Mouse (Mus musculus) cerebellum, adult 2 months (tissue): ENCODE data around the gene Tnc. TPM values are rescaled to one million over a fixed set of nuclear protein-coding genes. Genes with fewer than 3 reads are reported as not detected.
A peak's percentile ranks its signal among the peaks of the same experiment; 100 is the strongest.

ENCODE experiments used
- DNase-seq, 2 experiments: peaks; one replicate each; pipeline ENCODE4 v3.0.0; 2021
- H3K27ac ChIP-seq: fragments of 200-500 bp; 2 replicates; pipeline ENCODE4 v1.5.1; 2012; ENCODE audit warnings: low read length, control low read depth, inconsistent platforms; ENCODE audit not compliant: insufficient read depth
- H3K27me3 ChIP-seq: fragments of 200-500 bp; 2 replicates; pipeline ENCODE4 v1.6.1; 2012; ENCODE audit warnings: inconsistent platforms, mild to moderate bottlenecking, low read length, moderate library complexity; ENCODE audit not compliant: control insufficient read depth, insufficient read depth
- H3K4me1 ChIP-seq: fragments of 200-500 bp; 2 replicates; pipeline ENCODE4 v1.6.1; 2011; ENCODE audit warnings: low read length; ENCODE audit not compliant: control insufficient read depth, insufficient read depth
- H3K4me3 ChIP-seq: fragments of 200-500 bp; replicated peaks from 2 replicates; pipeline ENCODE3; 2011; ENCODE audit warnings: mild to moderate bottlenecking, low read depth, low read length, control low read depth; ENCODE audit not compliant: insufficient read depth
- CTCF ChIP-seq: fragments of 200-500 bp; IDR thresholded peaks from 2 replicates; pipeline ENCODE4 v1.5.1; 2011; ENCODE audit warnings: low read depth, mild to moderate bottlenecking, control low read depth, low read length, moderate library complexity, borderline replicate concordance; ENCODE audit not compliant: insufficient read depth
- POLR2A ChIP-seq: fragments of 200-500 bp; IDR thresholded peaks from 2 replicates; pipeline ENCODE4 v1.6.1; 2011; ENCODE audit warnings: low read length, control low read depth, borderline replicate concordance; ENCODE audit not compliant: insufficient read depth
- WGBS: fragments of 180-500 bp; shearing (Covaris S2); methylation state at CpG from one replicate; pipeline ENCODE4 v1.1.7; 2018; 5-methylcytosine and 5-hydroxymethylcytosine counted together
- polyA plus RNA-seq: library from polyadenylated mRNA; depleted of rRNA; stranded (reverse); fragments of >200 nt; gene quantifications from 2 replicates; pipeline ENCODE4 v1.2.3, GENCODE M21; 2012; rRNA removed

The Tnc gene
- 7.9 and 8.0 TPM in 2 replicates for polyA plus RNA-seq

DNA sequence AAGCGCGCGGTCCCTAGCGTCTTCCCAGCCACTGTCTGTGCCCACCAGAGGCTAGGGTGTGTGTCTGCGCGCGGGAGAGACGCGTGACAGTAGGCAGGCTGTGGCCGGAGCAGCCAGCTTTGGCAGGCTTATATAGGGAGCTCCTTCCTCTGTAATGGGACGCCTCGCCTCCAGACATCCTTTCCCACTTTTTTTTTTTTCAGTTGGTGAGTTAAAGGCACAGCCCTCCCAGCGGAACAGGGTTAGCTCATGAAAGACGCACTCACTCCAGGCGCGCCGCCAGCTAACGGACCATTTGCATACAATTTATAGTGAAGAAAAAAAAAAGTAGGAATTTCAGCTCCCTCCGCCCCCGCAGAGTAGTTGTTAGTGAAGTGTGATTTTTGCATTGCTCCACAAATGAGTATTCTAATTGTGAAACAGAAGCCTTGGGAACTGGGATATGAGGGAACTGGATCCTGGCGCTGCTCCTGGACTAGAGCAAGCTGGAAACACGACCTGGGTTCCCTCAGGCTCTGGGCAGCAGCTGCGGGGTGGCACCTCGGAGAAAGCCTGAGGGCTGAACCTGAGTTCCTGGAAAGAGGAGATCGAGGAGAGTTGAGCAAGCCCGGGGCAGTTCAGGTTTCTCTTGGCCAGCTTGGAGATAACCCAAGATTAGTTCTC lies at the start of gene Tnc:
TSS of gene Tnc (minus strand) at position 185 of the 663 bp plus-strand sequence.
- DNase-seq = peak; percentile 5 to 17
- peaks cover 2% of the 10 kb centered on the region; the same call in 1 of the 2 replicates for H3K27me3 ChIP-seq
- H3K4me1 ChIP-seq = no peaks in the 10 kb centered on the region
- WGBS = under 1% methylated on average over 26 of the region's 26 CpGs
- peak within 1 kb of the TSS; percentile 12 for H3K4me3 ChIP-seq
- TF ChIP-seq CTCF = no peak
- no peak for TF ChIP-seq POLR2A
- H3K27ac ChIP-seq = no peak within 1 kb of the TSS

DNA sequence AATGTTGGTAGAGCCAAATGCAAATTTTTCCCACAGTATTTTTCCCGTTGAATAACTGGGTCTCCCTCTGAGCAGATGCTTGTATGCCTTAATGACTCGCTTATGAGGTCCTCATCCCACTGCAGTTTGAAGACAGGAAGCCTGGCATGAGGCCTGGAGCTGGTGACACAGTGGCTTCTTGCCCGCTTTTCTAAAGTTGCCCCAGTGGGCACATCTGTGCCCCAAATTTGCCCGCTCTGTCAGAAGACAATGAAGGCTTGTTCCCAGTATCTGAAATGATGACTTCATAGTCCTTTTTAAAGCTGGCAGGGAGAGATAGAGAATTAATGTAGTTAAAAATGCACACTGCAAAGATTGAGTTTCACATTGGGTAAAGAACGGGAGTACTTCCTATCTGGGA lies 47.4 kb upstream of the Tnc start:
- no peak overlapping the region for H3K4me3 ChIP-seq
- DNase-seq = peak; percentile 4 to 16
- no peak overlapping the region for H3K27ac ChIP-seq
- H3K27me3 ChIP-seq = no peaks in the 10 kb centered on the region
- no peaks in the 10 kb centered on the region for H3K4me1 ChIP-seq
- WGBS = 34% methylated on average over 5 of the region's 5 CpGs
- no peak for TF ChIP-seq POLR2A
- no peak for TF ChIP-seq CTCF

DNA sequence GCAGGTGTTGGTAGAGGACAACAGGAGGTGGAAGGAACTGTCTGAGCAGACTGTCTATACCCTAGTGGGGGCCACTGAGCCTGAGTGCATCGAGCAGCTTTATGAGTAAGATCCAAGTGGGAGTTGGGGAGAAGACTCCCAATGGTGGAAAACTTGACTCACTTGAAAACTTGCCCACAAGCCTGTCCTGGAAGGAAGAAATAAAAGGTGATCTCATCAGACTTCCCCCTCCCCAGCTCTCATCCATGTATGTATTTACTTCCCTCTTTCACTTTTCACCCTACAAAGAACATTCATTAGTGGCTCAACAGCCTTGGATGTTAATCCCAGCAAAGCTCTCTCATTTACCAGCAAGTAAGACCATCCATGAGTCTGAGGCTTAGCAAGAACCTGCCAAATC lies 46.0 kb upstream of the Tnc start:
- 68% methylated on average over 1 of the region's 1 CpGs for WGBS

DNA sequence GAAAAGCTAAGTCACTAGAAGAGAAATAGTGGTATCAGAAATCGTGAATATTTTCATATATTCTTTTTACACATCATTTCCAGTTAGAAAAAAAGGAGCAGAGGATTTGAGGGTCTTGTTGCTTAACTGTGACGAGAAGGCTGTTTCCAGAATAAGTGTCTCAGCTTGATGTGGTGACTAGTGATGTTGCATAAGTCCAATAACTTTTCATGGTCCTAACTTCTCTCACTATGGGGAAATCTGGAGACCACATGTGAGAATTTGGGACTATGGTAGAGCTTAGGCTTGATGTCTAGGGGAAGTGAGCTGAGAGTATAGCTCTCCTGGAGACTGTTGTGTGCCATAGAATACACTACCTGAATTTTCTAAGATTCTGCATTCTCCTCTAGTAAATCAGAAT lies 42.6 kb upstream of the Tnc start:
- no peak overlapping the region for H3K27ac ChIP-seq
- H3K4me3 ChIP-seq = no peak overlapping the region
- TF ChIP-seq POLR2A (no peak), CTCF (no peak)
- 77% methylated on average over 2 of the region's 2 CpGs for WGBS
- H3K27me3 ChIP-seq = no peaks in the 10 kb centered on the region
- DNase-seq = no peak
- H3K4me1 ChIP-seq = no peaks in the 10 kb centered on the region

More for the DNA sequence above, 46.0 kb upstream of the Tnc start:
- Histone ChIP-seq H3K4me1 (no peaks in the 10 kb centered on the region), H3K27ac (no peak overlapping the region), H3K4me3 (no peak overlapping the region), H3K27me3 (no peaks in the 10 kb centered on the region)
- no peak for TF ChIP-seq CTCF
- TF ChIP-seq POLR2A = no peak
- DNase-seq = no peak

DNA sequence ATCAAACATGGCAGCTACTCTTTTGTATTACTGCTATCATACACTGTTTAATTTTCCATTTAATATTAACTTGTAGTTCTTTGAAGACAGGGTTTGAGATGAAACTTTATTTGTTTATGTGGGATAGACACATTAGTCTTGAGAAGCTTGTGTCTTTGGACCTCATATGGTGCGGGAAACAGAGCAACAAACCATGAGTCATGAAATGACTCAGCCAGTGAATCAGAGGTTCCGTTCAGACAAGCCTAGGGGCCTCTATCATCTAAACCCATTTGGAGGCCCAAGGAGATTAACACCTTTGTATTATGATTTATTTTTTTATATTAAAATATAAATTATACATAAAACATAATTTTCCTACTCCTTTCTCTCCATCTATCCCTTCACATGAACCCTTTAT lies 40.9 kb upstream of the Tnc start:
- TF ChIP-seq CTCF = no peak
- no peak for TF ChIP-seq POLR2A
- WGBS = 86% methylated on average over 2 of the region's 2 CpGs
- Histone ChIP-seq H3K27me3 (no peaks in the 10 kb centered on the region), H3K4me3 (no peak overlapping the region), H3K27ac (no peak overlapping the region), H3K4me1 (no peaks in the 10 kb centered on the region)
- no peak for DNase-seq

DNA sequence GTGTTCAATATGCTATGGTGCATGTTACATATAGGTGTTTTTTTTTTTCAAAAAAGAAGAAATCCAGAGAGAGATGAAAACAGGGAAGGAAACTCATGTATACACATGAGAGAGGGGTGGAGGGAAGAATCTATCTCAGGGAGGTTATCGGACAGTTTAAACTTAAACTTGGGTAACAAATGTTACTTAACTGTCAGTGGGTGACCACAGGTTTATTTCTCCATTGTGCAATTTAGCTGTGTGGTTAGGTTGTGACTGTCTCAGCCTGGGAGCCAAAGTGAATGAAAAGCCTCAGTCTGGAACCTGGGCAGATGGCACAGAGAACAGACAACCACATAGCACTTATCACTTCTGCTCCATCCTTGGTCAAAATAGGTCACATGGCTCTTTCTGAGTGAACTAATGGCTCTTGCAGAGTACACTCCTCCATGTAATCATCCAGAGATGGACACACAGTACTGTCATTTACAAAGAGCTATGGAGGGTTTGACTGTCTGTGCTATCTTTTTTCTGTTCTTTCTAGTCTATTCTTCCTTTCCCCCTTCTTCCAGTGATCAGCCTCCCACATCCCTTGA lies 39.3 kb upstream of the Tnc start:
- Histone ChIP-seq H3K27ac (no peak overlapping the region), H3K4me3 (no peak overlapping the region), H3K4me1 (no peaks in the 10 kb centered on the region), H3K27me3 (no peaks in the 10 kb centered on the region)
- DNase-seq = no peak
- WGBS = 96% methylated on average over 1 of the region's 1 CpGs
- TF ChIP-seq POLR2A = no peak
- no peak for TF ChIP-seq CTCF

DNA sequence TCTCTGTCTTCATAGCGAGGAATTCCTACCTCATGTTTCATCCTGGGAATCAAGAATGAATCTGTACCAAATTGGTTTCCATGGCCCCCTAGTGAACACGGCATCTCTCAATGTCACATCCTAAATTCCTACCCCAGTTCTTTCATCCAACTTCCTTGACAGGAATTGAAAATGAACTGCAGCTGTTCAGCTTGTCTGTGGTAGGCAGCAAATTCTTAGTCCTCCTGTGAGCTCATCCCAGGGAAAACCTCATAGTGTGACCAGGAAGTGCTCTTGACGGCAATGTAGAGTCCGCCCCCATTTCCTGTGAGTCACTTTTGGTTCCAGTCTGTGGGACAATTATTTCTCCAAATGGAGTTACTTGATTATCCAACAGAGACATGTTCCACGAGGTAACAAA lies 37.0 kb upstream of the Tnc start:
- TF ChIP-seq CTCF = no peak
- TF ChIP-seq POLR2A = no peak
- Histone ChIP-seq H3K27ac (no peak overlapping the region), H3K4me1 (no peaks in the 10 kb centered on the region), H3K27me3 (no peaks in the 10 kb centered on the region), H3K4me3 (no peak overlapping the region)
- 75% methylated on average over 5 of the region's 5 CpGs for WGBS
- no peak for DNase-seq

DNA sequence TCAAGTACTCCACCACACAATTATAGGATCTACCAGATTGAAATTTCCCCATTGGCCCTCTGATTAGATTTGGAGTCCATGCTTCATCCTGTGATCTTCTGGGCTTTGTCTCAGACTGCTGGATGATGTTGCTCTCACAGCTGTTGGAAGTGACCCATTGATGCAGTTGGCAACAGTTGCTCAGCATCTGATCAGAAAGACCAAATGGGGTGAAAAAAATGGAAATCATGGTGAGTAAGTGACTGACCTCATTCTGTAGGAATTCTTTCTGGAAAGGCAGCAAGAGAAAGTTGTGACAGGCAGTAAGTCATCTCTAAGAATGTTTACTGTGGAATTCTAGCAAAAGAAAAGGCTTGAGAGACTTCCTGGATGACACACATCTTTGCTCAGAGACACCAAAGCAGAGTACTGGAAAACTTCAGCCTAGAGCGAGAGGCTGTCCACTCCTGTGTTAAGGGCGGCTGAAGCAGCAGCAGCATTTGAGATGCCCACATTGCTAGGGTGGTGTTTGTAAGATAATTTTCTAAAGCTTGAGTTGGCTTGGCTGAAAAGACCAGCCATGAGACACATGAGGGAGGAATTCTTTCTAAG lies 31.3 kb upstream of the Tnc start:
- H3K4me1 ChIP-seq = no peaks in the 10 kb centered on the region
- TF ChIP-seq CTCF = no peak
- no peak for TF ChIP-seq POLR2A
- H3K27me3 ChIP-seq = no peaks in the 10 kb centered on the region
- 93% methylated on average over 2 of the region's 2 CpGs for WGBS
- no peak for DNase-seq
- no peak overlapping the region for H3K27ac ChIP-seq
- H3K4me3 ChIP-seq = no peak overlapping the region
